Mouse (Mus musculus) spleen, adult 18-20 months (tissue): ENCODE results near the gene Mgat4d.
"Not testable (repeated sequence)": the region's sequence is repeated elsewhere in the genome, so short reads cannot be mapped to it uniquely, and the experiment has no call there.

Source experiments
- DNase-seq, 2 experiments: peaks; one replicate each; pipeline ENCODE4 v3.0.0; 2022; ENCODE audit warnings: mixed read lengths in 2 of 2

Mgat4d gene

DNA sequence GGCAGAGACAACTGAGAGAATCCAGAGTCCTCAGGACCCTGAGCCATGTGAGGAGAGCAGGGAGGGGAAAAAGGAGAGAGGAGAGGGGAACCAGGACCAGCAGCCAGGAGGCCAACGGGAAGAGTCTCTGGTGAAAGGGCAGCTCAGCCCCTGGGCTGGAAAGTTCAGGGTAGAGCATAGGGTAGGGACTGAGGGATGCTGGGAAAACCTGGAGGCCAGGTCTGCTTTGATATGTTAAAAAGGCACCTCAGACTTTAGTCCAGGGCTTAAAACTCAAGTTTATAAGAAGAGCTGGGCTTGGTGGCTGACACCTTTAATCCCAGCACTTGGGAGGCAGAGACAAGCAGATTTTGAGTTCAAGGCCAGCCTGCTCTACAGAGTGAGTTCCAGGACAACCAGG, 44.2 kb downstream of the Mgat4d start:
- DNase-seq = no peak

GRCm38 (mm10) chr8:83394325-83394724, 46.1 kb downstream of the Mgat4d start:
- no peak for DNase-seq

DNA sequence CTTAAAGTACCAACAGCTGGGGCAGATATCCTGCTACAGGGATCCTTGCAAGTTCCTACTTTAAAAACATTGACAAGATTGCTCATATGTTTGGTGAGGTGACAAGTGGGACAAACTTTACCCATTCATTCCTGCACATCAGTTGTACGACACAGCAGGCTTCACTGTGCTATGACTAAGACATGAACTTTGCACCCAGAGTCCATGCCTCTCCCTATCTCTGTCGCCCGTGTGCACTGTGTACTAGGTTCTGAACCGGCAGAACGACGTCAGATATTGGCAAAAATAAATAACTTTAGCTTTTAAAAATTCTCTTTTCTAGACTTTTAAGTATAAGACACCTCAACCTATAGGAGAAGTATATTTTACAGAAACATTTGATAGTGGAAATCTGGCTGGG, 48.4 kb downstream of the Mgat4d start:
- no peak for DNase-seq

GRCm38 (mm10) chr8:83397726-83398125, 49.5 kb downstream of the Mgat4d start:
- no peak for DNase-seq

DNA sequence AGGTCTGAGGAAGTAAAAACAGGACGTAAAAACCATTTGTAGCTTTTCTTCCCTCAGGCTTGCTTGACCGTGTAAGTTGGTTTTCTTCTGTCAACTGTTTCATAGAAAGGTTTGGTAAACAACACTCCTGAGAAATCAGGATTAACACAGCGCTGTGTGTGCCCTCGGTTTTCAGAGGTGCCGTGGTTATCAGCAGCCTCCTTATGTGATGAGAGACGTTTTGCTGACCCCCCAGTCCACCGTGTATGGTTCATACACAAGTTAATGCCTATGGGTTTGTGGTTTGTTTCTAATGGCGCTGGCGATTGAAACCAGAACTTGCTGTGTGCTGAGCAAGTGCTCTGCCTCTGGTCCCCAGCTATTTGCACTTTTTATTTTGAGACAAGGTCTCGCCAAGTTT, 57.3 kb downstream of the Mgat4d start:
- DNase-seq = no peak

DNA sequence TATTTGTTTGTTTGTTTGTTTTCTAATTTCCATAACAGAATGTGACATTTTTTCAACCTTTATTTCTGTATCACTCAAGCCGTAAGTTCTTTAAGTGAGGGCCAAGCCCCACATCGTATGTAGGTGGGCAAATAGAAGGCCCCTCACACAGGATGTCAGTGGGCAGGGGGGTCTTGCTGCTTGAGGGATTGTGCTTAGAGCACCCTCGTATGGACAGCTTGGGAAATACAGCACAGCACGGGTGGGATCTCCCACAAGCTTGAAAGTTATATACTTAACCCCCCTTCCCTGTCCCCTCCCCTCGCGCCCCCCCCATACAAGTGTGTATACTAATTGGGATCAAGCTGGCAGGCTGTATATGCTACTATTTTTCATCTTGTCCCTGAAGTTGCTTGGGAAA, 58.6 kb downstream of the Mgat4d start:
- no peak for DNase-seq

GRCm38 (mm10) chr8:83408496-83408895, 60.2 kb downstream of the Mgat4d start:
- DNase-seq = no peak

GRCm38 (mm10) chr8:83416878-83417277, 68.6 kb downstream of the Mgat4d start:
- DNase-seq = no peak

DNA sequence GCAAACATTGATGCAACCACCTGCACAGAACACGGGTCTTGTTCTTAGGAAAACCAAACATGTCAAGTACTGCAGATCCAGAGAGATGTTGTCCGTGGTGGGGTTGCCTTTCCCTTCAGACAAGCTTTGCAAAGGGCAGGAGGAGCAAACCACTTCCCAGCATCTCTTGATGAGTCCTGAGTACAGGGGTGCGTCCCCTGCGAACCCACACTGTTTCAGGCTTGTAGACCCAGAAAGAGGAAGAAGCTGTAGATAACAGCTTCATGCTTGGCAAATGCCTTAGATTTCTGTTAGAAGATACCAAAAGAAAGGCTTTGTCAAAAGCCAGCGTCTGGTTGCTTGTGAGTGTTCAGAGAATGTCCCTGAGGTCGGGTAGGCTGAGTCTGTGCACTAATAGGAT, 69.7 kb downstream of the Mgat4d start:
- DNase-seq = no peak

DNA sequence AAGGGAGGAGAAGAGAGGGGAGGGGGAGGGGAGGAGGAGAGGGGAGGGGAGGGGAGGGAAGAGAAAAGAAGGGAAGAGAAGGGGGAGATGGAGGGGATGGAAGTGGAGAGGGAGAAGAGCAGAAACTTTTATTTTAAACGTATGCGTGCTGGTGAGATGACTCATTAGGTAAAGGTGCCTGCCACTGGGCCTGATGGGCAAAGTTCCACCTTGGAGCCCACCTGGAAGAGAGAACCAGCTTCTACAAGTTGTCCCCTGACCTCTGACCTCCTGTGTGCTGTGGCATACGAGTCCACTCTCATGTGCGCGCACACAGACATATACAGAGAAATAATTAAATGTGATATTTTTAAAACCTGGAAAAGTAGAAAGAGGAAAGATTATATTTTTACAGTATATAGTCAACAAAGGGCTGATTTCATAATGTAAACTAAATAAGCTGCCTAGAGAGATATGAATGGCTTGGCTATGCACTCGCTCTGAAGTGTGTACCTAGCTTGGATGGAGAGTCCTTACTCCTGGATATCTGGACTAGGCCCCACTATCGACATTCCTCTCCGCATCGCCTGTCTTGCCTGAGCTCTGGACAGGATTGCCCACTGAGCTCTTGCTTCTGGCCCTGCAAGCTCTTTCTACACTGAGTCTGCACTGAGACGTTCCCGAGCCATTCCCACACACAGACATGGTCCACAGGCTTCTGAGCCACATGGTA, 70.7 kb downstream of the Mgat4d start:
- no peak for DNase-seq

- no peak for DNase-seq
Measured at GRCm38 (mm10) chr8:83421354-83421753, 73.1 kb downstream of the Mgat4d start.

DNA sequence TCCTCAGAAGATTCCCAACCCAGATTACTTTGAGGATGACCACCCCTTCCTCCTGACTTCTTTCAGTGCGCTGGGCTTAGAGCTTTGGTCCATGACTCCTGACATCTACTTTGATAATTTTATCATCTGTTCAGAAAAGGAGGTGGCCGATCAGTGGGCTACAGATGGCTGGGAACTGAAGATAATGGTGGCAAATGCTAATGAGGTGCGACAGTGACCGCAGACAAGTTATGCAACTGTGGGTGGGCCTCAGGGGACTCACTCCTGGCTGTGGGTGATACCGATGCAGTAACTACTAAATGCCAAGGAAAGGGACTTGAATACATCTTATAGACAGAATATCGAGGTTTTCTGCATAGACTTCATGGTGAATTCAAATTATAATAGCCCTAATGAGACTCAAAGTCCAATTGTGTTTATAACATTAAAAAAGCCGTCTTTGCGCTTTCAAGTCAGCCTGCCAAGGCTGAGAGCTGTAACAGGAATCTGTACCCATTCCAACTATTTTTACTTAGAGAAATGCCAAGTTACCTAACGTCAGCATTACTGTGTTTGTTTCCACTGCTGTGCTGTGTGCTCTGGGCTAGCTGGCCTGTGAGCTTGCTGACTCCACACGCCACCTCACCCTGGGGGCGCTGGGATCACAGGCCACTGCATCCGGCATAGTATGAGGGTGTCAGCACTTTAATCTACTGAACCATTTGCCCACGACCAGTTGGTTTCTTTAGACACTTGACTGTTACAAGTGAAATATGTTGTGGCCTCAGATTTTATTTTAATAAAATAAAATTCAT, 75.0 kb downstream of the Mgat4d start:
- no peak for DNase-seq

- no peak for DNase-seq
Measured at GRCm38 (mm10) chr8:83425202-83425601, 76.9 kb downstream of the Mgat4d start.

GRCm38 (mm10) chr8:83426104-83426759, 78.0 kb downstream of the Mgat4d start:
- no peak for DNase-seq

GRCm38 (mm10) chr8:83426949-83427348, 78.7 kb downstream of the Mgat4d start:
- DNase-seq = no peak

GRCm38 (mm10) chr8:83428621-83429020, 80.3 kb downstream of the Mgat4d start:
- not testable (repeated sequence) for DNase-seq

DNA sequence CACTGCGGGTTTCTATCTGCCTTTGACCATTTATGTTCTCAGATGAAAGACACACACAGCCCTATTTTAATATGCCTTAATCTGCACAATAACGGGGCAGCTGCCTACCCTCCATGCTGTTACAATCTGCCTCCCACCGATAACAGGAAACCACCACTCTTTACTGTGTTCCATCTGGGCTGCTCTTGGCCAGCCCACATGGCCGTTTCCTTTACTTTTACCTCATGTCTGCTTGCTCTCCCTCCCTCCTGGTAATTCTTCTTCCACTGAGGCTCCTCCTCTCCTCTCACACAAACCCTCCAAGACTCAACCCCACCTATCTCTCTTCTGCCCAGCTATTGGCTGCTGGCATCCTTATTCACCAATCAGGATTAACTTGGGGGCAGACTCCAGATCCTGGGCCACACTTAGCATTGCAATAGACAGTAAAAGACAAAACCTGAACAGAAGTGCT, 80.8 kb downstream of the Mgat4d start:
- no peak for DNase-seq
